Mouse (Mus musculus) cerebellum, adult 2 months (tissue): ENCODE measurements around the gene Akap5. TPM values are rescaled to one million over a fixed set of nuclear protein-coding genes. Genes with fewer than 3 reads are reported as not detected.
A peak's percentile ranks its signal among the peaks of the same experiment; 100 is the strongest.

Experiments used
- DNase-seq, 2 experiments: peaks; one replicate each; pipeline ENCODE4 v3.0.0; 2021
- H3K27ac ChIP-seq: fragments of 200-500 bp; 2 replicates; pipeline ENCODE4 v1.5.1; 2012; ENCODE audit warnings: low read length, control low read depth, inconsistent platforms; ENCODE audit not compliant: insufficient read depth
- H3K27me3 ChIP-seq: fragments of 200-500 bp; 2 replicates; pipeline ENCODE4 v1.6.1; 2012; ENCODE audit warnings: inconsistent platforms, mild to moderate bottlenecking, low read length, moderate library complexity; ENCODE audit not compliant: control insufficient read depth, insufficient read depth
- H3K4me1 ChIP-seq: fragments of 200-500 bp; 2 replicates; pipeline ENCODE4 v1.6.1; 2011; ENCODE audit warnings: low read length; ENCODE audit not compliant: control insufficient read depth, insufficient read depth
- H3K4me3 ChIP-seq: fragments of 200-500 bp; replicated peaks from 2 replicates; pipeline ENCODE3; 2011; ENCODE audit warnings: mild to moderate bottlenecking, low read depth, low read length, control low read depth; ENCODE audit not compliant: insufficient read depth
- CTCF ChIP-seq: fragments of 200-500 bp; IDR thresholded peaks from 2 replicates; pipeline ENCODE4 v1.5.1; 2011; ENCODE audit warnings: low read depth, mild to moderate bottlenecking, control low read depth, low read length, moderate library complexity, borderline replicate concordance; ENCODE audit not compliant: insufficient read depth
- POLR2A ChIP-seq: fragments of 200-500 bp; IDR thresholded peaks from 2 replicates; pipeline ENCODE4 v1.6.1; 2011; ENCODE audit warnings: low read length, control low read depth, borderline replicate concordance; ENCODE audit not compliant: insufficient read depth
- WGBS: fragments of 180-500 bp; shearing (Covaris S2); methylation state at CpG from one replicate; pipeline ENCODE4 v1.1.7; 2018; 5-methylcytosine and 5-hydroxymethylcytosine counted together
- polyA plus RNA-seq: library from polyadenylated mRNA; depleted of rRNA; stranded (reverse); fragments of >200 nt; gene quantifications from 2 replicates; pipeline ENCODE4 v1.2.3, GENCODE M21; 2012

Gene Akap5
- polyA plus RNA-seq, 1 experiment: 4.4 TPM

DNA sequence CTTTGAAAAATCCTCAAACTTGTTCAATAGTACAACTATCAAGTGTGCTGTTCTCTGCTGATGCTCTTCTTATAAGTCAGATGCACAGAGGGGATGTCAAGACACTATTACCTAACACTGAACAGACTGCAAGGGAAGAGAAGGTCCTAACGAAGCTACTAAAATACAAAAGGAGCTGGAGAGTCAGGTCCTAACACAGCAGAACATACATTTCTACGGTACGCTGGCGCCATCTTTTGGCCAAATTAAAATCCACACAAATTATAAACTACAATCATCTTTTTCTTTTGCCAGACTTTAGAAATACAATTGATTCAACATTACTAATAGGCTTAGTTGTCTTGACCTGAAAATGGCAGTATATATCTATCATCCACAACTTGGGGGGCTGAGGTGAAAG, 16.4 kb downstream of the Akap5 start:
- DNase-seq: peak; percentile 50 to 54
- peak; percentile 47; the same call in 1 of the 2 replicates for TF ChIP-seq CTCF
- TF ChIP-seq POLR2A: no peak
- WGBS: 4% methylated on average over 4 of the region's 4 CpGs
- Histone ChIP-seq H3K27ac (no peak overlapping the region), H3K27me3 (no peaks in the 10 kb centered on the region), H3K4me1 (no peaks in the 10 kb centered on the region), H3K4me3 (no peak overlapping the region)

DNA sequence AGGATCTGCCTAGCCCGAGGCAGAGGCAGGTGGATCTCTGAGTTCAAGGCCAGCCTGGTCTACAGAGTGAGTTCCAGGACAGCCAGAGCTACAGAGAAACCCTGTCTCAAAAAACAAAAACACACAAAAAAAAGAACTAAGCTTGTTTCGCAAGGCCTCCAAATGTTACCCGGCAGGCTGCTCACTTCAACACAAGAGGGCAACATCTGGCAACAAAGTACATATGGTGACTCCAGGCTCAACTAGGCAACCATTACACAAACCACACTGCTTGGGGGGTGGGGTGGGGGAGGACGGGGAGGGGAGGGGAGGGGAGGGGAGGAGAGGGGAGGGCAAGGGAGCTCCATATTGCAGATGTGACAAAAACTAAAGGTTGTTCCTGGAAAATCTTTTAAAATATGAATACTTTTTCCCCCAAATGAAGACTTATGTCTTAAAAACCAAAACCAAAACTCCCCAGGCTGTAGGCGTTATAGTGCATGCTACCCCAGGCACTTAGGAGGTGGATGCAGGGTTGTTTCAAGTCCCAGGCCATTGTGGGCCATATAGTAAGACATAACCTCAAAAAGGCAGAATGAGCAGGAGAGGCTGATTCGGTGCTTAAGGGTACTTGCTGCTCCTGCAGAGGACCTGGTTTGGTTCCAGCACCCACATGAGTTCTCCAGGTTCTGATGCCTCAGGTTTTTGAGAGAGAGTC, 21.2 kb downstream of the Akap5 start:
- 70% methylated on average over 6 of the region's 6 CpGs for WGBS
- no peaks in the 10 kb centered on the region for H3K4me1 ChIP-seq
- no peak for DNase-seq
- H3K27ac ChIP-seq: no peak overlapping the region
- H3K27me3 ChIP-seq: no peaks in the 10 kb centered on the region
- no peak overlapping the region for H3K4me3 ChIP-seq
- TF ChIP-seq POLR2A (no peak), CTCF (no peak)

DNA sequence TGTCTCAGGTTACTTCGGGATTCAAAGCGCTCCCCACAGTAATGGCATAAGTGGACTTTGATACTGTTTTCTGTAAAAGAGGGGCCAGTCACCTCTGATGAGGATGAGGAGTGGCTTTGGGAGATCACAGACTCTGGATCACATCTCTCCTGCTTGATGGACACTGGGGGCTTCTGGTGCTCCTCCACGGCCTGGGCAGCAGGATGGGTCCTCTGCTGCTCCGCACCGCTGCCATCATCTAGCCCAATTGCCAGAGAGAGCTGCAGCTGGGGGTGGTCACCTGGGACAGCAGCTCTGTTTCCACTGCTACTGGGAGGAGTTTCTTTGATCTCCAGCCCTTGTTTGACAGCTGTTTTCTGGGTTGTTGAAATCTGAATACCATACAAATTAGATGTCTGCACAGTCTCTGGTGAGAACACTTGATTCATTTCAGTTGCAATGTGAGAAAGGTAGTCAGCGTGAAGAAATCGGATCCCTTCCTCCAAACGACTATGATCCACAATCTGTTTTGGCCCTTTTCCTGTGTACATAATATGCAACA, 25.1 kb downstream of the Akap5 start:
- H3K27me3 ChIP-seq: no peaks in the 10 kb centered on the region
- no peaks in the 10 kb centered on the region for H3K4me1 ChIP-seq
- no peak overlapping the region for H3K4me3 ChIP-seq
- H3K27ac ChIP-seq: no peak overlapping the region
- 74% methylated on average over 8 of the region's 8 CpGs for WGBS
- no peak for DNase-seq
- TF ChIP-seq CTCF (no peak), POLR2A (no peak)

DNA sequence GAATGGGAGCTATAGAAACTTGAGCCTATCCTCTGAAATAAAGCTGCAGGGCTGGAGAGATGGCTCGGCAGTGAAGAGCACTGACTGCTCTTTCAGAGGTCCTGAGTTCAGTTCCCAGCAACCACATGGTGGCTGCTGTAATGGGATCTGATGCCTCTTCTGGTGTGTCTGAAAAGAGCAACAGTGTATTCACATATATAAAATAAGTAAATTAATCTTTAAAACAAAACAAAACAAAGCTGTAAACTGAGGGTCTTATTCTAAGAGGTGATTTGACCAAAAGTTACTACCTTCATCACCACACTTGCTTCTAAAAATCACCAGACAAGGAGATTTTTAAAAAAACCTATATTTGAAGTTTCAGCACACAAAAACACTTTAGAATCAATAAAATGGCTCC, 36.2 kb downstream of the Akap5 start:
- no peak for DNase-seq
- H3K27ac ChIP-seq: no peak overlapping the region
- peaks cover 4% of the 10 kb centered on the region; the same call in 1 of the 2 replicates for H3K4me1 ChIP-seq
- 73% methylated on average over 1 of the region's 1 CpGs for WGBS
- no peaks in the 10 kb centered on the region for H3K27me3 ChIP-seq
- no peak overlapping the region for H3K4me3 ChIP-seq
- TF ChIP-seq CTCF: no peak
- no peak for TF ChIP-seq POLR2A

DNA sequence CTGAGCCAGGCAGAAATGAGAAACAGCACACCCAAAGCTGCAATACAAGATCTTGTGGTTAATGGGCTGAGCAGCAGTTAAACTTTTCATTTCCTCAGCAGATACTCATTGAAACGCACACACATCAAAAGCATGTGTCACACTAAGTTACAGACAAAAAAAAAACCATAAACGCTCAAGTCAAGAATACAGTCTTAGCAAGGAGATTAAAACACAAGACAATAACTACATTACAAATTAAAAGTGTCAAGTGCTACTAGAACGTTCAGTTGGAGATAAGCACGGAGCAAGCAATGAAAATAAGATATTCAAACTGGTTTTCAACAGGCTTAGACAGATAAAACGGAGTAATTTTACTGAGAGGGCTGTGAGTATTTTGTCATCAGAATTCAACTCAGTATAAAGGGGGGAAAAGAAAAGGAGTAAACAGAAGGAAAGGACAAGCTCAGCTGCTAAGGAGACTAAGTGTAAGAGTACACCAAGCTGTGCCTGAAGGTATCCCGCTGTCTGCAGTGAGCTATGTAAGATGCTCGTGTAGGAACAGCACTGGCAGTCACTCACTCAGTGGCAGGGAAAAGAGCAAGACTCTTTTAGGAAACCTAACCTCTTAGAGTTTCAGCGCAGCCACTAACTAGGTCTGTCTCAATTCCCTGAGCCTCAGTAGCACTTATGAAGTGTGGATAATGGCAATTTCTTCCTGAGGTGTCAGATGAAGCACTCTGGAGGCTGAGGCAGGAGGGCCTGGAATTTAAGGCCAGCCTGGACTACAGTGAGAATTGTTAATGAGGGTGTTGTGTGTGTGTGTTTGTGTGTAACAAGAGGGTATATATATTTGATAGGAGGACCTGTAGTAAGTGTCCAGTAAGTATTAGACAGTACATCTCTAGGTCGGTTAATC, 37.0 kb downstream of the Akap5 start:
- 73% methylated on average over 9 of the region's 9 CpGs for WGBS
- TF ChIP-seq POLR2A: no peak
- DNase-seq: no peak
- Histone ChIP-seq H3K4me1 (peaks cover 4% of the 10 kb centered on the region; the same call in 1 of the 2 replicates), H3K27me3 (no peaks in the 10 kb centered on the region), H3K27ac (no peak overlapping the region), H3K4me3 (no peak overlapping the region)

DNA sequence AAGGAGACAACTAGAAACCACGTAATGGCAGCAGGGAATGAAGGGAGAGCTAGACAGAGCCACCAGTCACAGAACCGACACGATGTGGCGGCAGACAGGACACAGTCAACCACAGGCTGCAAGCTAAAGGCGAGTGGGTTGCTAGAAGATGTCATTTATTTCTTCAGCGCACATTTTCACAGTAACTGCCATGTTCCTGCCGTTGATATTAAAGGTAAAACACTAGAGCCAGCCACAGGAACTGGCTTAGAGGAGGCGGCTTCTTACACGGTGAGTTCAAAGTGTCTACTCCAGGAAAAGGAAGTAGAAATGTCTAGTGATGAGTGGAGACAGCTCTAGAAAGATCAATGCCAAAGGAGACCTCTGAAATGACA, 37.6 kb downstream of the Akap5 start:
- Histone ChIP-seq H3K4me1 (peaks cover 2% of the 10 kb centered on the region; the same call in 1 of the 2 replicates), H3K27ac (no peak overlapping the region), H3K4me3 (no peak overlapping the region), H3K27me3 (no peaks in the 10 kb centered on the region)
- no peak for TF ChIP-seq CTCF
- TF ChIP-seq POLR2A: no peak
- 88% methylated on average over 9 of the region's 9 CpGs for WGBS
- no peak for DNase-seq

DNA sequence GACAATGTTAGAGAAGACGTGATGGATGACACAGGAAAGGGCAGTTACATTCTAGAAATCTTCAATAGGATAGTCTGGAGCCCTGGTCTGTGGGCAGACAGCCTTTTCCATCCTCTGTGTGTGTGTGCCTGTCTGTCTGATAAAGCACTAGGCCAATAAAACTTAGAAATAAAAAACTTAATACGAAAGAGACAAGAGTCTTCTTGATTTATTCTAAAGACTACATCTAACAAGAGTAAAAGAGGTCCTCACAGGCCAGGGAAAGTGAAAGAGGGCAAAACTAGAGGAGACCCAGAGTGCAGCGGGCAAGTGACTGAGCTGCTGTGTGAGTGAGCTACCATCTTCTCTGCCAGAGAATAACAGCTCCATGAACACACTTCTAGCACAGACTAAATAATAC, 41.6 kb downstream of the Akap5 start:
- Histone ChIP-seq H3K4me1 (no peaks in the 10 kb centered on the region; the same call in 1 of the 2 replicates), H3K27me3 (no peaks in the 10 kb centered on the region), H3K27ac (no peak overlapping the region), H3K4me3 (no peak overlapping the region)
- DNase-seq: no peak
- 80% methylated on average over 3 of the region's 3 CpGs for WGBS
- TF ChIP-seq CTCF (no peak), POLR2A (no peak)
